Mouse (Mus musculus) adrenal gland, postnatal 25 days (tissue): ENCODE results near the gene Caskin2. TPM values are rescaled to one million over a fixed set of nuclear protein-coding genes. Genes with fewer than 3 reads are reported as not detected.

Experiments used
- DNase-seq: peaks from one replicate; pipeline ENCODE4 v3.0.0; 2021; ENCODE audit warnings: mixed read lengths
- total RNA-seq: library from RNA; stranded (reverse); gene quantifications from 2 replicates; pipeline ENCODE4 v1.2.3, GENCODE M21; 2021

The Caskin2 gene
- total RNA-seq, 1 experiment from 2014 or later = 73.4 TPM

DNA sequence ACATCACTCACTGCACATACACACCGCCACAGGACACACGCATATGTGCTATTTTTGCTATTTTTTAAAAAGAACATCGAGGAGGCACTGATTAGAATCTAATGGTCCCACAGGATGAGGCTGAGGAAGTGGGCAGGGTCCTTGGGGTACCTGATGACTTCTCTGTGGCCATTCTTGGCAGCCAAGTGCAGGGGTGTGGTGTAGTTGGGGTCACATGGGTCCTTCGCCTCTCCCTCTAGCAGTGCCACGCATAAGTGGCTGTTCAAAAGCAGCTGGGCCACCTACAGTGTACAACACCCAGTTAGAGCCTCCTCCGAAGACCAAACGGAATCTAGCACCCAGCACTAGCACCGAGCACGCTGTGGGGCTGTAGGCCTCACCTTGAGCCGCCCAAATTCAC, 7.3 kb downstream of the Caskin2 start:
- DNase-seq = no peak

DNA sequence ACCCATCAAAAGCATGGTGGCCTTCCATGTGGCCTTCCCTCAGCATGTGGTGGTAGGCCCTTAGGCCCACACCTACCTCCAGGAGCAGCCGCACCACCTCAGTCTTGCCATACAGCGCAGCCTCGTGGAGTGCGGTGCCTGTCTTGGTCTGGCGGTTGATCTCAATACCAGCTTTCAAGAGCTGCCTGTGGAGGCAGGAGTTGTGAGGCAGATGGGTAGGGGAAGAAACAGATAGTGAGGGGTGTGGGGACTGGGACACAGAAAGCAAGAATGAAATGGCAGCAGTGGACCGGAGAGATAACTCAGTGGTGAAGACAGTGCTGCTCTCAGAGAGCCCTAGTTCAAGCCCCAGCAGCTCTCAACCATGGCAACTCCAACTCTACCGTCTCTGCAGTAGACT, 8.4 kb downstream of the Caskin2 start:
- no peak for DNase-seq

DNA sequence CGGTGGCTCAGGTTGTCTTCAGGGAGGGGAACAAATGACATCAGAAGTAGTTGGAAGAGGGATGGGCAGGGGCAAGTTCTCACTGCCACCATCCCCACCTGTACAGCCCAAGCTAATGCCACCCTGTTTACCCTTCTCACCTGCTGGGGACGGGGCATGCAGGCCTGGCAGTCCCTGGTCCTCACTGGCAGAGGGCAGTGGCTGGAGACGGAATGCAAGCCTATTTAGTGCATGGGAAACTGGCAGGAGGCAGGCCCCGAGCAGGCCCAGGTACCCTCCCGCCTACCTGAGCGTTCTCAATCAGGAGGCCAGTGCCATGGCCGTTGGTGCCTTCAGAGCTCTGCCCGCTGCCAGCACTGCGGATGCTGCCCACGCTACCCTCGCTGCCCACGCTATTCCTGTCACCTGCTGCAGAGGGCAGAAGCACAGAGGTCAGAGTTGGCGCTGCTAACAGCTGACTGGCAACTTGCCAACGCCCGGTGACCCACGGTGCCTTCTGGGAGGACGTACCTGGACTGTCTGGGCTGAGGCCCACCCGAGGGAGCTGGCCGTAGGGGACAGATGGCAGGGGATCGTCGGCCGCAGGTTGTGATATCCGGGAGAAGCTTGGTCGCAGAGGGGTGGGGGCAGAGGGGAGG, 10.2 kb downstream of the Caskin2 start:
- DNase-seq = no peak

- DNase-seq = no peak
These were observed 12.5 kb downstream of the Caskin2 start for GRCm38 (mm10) chr11:115800981-115801380.

GRCm38 (mm10) chr11:115797665-115798064, 15.8 kb downstream of the Caskin2 start:
- no peak for DNase-seq

- no peak for DNase-seq
These were observed 16.5 kb downstream of the Caskin2 start for GRCm38 (mm10) chr11:115796898-115797297.

DNA sequence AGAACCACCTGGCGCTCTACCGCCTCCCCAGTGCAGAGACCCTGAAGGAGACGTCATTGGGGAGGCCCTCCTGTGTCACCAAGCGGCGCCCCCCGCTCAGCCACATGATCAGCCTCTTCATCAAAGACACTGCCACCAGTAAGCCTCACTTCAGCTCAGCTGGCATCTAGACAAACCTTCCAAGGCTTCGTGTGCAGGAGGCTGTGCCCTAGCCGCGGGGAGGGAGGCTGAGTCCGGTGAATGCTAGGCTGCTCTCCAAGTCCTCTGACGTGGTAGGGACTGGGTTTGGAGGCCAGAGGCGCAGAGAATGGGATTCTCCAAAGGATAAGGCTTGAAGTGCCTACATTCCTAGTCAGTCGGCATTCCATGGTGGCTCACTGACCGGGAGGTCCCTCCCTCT, 21.1 kb downstream of the Caskin2 start:
- DNase-seq = peak; percentile 69

- DNase-seq = no peak
These were observed 21.5 kb downstream of the Caskin2 start for GRCm38 (mm10) chr11:115791919-115792318.

DNA sequence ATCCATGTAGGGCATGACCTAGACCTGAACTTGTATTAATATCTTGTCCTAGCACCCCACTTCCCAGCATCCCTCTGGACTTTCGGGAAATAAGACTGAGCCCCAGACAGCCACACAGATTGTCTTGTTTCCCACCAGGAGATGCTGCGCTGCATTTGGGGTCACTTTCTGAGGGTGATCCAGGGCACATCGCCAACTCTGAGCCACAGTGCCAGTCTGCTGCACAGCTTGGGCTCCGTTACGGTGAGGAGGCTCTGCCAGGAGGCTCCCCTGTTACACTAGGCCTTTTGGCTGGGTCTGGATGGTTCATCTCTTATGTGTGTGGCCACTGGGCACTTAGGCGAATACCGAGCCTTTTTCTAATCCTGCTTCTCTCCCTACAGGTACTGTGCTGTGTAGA, 23.7 kb downstream of the Caskin2 start:
- DNase-seq = no peak

GRCm38 (mm10) chr11:115786473-115786872, 27.0 kb downstream of the Caskin2 start:
- DNase-seq = no peak

- no peak for DNase-seq
These were observed 33.0 kb downstream of the Caskin2 start for GRCm38 (mm10) chr11:115780141-115781070.

- DNase-seq = peak; percentile 84
These were observed 34.3 kb downstream of the Caskin2 start for GRCm38 (mm10) chr11:115779038-115779571.

GRCm38 (mm10) chr11:115777487-115778335, 35.7 kb downstream of the Caskin2 start:
- DNase-seq = no peak

GRCm38 (mm10) chr11:115776954-115777353, 36.5 kb downstream of the Caskin2 start:
- no peak for DNase-seq

DNA sequence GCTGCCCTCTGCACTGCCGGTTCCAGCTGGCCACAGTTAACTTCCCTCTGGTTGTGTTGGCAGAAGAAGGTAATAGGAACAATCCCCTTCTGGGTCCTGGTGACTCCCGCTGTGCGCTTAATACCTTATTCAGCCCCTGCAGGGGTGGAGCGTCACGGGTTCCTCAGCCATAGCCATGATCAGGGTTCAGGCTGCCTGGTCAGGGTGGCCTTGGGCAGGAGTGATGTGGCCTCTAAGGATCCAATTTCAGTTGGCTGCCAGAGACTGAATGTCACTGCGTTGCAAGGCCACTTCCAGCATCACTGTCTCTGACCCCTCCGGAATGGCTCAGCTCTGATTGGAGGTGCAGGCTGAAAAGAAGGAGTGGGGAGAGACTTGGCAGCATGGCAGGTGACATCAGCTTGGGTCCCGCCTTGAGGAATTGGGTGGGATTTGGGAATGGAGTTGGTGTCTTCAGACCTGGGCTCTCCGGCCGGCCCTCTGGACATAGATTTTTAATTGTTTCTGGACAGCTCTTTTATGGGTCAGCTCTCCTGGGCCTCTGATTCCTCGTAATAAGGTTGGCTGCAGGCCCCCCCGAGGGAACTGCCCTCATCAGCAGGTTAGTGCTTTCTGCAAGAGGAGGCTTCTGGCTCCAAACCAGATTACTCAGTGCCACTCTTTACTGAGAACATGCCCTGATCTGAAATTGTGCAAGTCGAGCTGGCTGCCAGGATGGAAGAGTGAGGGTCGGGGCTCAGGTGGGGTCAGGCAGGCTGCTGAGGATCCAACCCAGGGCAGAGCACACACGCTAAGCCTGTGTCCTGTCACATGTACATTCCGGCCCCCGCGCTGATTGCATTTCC, 37.4 kb downstream of the Caskin2 start:
- DNase-seq = peak; percentile 75

- DNase-seq = no peak
These were observed 38.8 kb downstream of the Caskin2 start for GRCm38 (mm10) chr11:115774653-115775052.

DNA sequence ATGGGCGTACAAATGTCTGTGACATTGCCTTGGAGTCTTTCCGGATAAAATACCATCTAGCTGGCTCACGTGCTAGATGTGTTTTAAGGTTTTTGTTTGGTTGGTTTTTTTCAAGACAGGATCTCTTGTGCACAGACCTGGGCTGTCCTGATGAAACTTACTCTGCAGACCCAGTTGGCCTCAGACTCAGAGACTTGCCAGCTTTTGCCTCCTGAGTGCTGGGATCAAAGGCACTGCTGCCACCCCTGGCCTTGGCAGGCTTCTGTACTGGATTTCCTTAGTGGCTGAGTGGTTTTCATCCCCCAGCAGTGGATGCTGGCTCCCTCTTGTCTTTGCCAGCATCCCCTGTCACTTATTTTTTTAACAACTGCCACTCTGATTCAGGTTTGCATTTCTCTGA, 44.5 kb downstream of the Caskin2 start:
- DNase-seq = no peak

DNA sequence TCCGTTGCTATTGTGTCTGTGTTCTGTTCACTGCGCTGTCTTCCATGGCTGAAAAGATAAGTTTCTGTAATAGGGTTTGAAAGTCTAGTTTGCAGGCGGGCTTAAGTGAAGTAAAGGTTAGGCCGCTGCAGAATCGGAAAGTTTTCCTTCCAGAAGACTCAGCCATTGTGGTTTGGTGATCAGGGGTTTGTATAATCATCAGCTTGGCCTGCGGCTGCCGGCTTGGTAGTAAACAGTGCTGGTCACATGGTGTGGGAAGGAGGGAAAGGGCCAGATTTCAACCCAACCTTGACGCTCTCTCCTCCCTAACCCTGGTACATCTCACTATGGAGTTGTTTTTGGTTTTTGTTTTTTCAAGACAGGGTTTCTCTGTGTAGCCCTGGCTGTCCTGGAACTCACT, 46.5 kb downstream of the Caskin2 start:
- DNase-seq = no peak

GRCm38 (mm10) chr11:115766356-115766943, 47.0 kb downstream of the Caskin2 start:
- DNase-seq = no peak

GRCm38 (mm10) chr11:115765607-115766141, 47.8 kb downstream of the Caskin2 start:
- peak; percentile 66 for DNase-seq
